Mouse (Mus musculus): ENCODE measurements around the gene Chst10.

DNA sequence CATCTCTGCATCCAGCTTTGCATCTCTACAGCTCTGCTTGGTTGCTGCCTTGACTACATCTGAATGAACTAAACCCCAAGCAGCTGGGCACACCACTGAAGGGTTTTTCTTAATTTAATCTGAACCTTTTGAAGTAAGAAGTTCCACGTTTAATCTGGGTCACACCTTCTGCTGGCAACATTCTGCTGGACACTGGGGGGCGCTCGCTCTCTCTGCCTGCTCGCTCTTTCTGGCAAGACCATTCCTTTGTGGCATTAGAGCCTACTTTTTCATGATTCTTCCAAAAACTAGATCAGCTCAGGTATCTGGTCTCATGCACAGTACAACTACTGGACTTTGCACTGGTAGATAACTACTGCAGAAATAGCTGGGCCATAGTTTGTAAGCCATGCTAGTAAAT lies 35.7 kb downstream of the Chst10 start:
- TF ChIP-seq CTCF (IDR thresholded peaks at IDR 0.05; ENCODE audit: control insufficient read depth, insufficient read depth, insufficient replicate concordance, low read depth, low read length): peak; percentile 29; the same call in 1 of the 2 replicates
- TF ChIP-seq POLR2A (IDR thresholded peaks at IDR 0.05; ENCODE audit: control insufficient read depth, low read depth, low read length): no peak

Measured in testis, adult 2 months (tissue).